Mouse (Mus musculus): ENCODE results near the gene Osgin1.

DNA sequence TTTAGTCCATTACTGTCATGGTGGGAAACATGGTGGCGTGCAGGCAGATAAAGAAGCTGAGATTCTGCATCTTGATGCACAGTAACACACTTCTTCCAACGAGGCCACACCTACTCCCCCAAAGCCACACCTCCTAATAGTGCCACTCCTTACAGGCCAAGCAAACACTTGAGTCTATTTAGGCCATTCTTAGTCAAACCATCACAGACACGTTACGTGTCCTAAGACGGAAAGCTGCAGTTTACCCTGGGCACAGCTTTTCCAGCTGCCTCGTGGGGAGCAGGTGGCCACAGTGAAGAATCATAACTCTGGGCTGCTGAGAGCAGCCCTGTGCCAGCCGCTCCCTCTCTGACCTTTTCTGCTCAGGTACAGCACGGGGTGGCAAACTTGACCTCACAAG, 25.6 kb upstream of the Osgin1 start:
- TF ChIP-seq E2F4 (IDR thresholded peaks at IDR 0.05; ENCODE audit: insufficient read depth) (no peak), POLR2A (IDR thresholded peaks at IDR 0.05; ENCODE audit: insufficient read length, low read depth) (no peak), CEBPB (IDR thresholded peaks at IDR 0.05; ENCODE audit: insufficient read depth, poor library complexity, severe bottlenecking) (no peak), MYOG (IDR thresholded peaks at IDR 0.05; ENCODE audit: control insufficient read depth in 1 of 3, insufficient read depth in 1 of 3, insufficient read length in 2 of 3, low read depth in 2 of 3) (no peak), TCF12 (IDR thresholded peaks at IDR 0.05; ENCODE audit: insufficient read depth, poor library complexity, severe bottlenecking) (no peak), REST (IDR thresholded peaks at IDR 0.05; ENCODE audit: insufficient read depth, insufficient read length) (no peak), POLR2AphosphoS2 (IDR thresholded peaks at IDR 0.05; ENCODE audit: insufficient read length, low read depth) (no peak), MAX (IDR thresholded peaks at IDR 0.05; ENCODE audit: low read depth) (no peak), USF1 (IDR thresholded peaks at IDR 0.05; ENCODE audit: low read depth) (no peak), SRF (IDR thresholded peaks at IDR 0.05; ENCODE audit: control insufficient read depth, insufficient read length, low read depth) (no peak), MYOD1 (IDR thresholded peaks at IDR 0.05; ENCODE audit: control insufficient read depth in 1 of 3, insufficient read length in 2 of 3, low read depth in 2 of 3) (no peak)
